Mouse (Mus musculus): ENCODE measurements around the gene Rpl36-ps4. TPM values are rescaled to one million over a fixed set of nuclear protein-coding genes. Genes with fewer than 3 reads are reported as not detected.

Rpl36-ps4 gene
- total RNA-seq (2021): not detected

DNA sequence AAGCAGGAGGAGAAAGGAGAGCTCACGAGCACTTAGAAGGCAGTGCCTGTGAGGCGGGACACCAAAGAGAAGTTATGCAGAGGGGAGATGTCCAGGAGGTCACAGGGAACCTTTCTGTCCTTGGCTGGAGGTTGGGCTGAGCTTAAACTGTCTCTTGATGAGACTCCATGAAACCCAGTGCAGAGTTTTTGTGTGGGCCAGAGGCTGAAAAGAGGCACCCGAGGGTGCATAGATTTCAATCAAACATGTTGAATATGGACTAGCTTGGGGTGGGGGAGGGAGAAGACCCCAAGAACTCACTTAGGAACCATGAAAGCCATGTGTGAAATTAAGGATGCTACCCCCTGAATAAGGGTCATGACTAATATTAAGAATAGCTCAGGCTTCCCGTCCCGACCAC lies at the start of gene Rpl36-ps4:
Gene Rpl36-ps4, plus strand, starts transcription at position 301 of the 400 bp plus-strand sequence.
- DNase-seq (ENCODE audit: low spot score): no peak
- intact Hi-C loops (cut with DNase I): no loop called here

DNA sequence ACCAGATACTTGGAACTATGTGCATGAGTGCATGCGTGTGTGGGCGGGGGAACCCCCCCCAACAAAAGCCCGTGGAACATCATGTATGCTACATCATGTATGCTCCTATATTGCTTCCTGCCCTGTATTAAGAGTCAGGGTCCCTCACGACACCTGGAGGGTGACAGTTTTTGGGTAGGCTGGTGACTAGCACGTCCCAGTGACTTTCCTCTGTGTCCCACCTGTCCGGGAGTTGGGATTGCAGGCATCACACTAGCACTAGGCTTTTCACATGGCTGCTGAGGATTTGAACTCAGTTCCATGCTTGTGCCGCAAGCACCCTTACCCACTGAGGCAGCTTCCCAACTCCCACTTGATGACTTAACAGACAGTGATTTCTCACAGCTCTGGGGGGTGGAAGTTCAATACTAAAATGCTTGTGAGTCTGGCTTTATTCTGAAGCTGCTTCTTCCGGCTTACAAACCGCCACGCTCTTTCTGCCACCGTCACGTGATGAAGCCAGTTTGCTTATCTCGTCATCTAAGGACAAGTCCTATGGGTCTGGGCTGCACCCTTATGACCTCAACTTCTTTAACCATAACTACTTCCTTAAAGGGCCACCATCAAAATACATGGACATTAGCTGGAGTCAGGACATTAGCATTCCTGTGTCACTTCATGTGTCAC lies 49.2 kb upstream of the Rpl36-ps4 start:
- intact Hi-C loops (cut with DNase I): no loop called here
- DNase-seq (ENCODE audit: low spot score): no peak

DNA sequence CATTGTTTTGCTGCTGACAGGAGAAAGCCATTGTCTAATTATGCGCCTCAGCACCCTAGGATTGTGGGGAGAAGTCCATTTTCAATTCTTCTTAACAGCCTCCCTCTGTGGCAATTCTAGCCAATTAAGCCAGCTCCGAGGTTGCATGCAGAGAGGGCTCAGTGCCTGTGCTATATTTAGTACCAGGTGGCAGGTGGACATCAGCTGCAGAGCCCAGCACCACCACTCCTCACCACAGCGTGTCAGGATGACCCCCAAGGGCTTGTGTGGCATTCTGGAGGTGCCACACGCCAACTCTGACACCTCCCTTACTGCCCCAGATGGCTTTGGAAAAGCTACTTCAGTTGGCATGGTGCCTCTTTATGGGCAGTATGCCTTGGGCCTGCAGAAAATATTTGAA lies 48.5 kb upstream of the Rpl36-ps4 start:
- intact Hi-C loops (cut with DNase I): no loop called here
- no peak for DNase-seq (ENCODE audit: low spot score)

DNA sequence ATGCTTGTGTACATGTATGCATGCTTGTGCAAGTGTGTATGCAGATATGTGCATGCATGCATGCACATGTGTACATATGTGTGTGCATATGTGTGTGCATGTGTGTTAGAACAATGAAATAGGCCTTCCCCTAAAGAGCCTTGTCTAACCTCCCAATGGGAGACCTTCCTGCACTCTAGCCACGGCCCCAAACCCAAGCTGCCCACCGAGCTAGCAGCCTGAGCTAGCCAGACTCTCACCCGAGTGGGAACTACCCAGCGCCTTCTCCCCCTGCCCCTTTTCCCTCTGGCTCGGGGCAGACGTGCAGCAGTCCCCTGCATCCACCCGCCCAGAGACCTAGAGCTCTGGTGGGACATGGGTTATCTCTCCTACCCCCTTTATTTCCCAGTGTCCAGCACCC lies 47.3 kb upstream of the Rpl36-ps4 start:
- intact Hi-C loops (cut with DNase I): no loop called here
- DNase-seq (ENCODE audit: low spot score): no peak

DNA sequence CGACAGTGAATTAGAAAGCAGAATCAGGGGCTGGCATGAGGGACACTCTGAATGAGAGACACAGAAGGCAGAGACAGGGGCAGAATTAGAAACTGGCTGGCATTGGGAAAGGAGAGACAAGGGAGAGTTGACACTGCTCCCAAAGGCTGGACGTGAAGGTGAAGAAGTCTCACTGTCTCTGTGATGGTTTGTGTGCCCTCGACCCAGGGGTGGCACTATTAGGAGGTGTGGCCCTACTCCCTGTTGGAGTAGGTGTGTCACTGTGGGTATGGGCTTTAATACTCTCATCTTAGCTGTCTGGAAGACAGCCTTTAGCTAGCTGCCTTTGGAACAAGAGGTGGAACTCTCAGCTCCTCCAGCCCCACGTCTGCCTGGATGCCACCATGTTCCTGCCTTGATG lies 46.8 kb upstream of the Rpl36-ps4 start:
- intact Hi-C loops (cut with DNase I): no loop called here
- DNase-seq (ENCODE audit: low spot score): no peak

DNA sequence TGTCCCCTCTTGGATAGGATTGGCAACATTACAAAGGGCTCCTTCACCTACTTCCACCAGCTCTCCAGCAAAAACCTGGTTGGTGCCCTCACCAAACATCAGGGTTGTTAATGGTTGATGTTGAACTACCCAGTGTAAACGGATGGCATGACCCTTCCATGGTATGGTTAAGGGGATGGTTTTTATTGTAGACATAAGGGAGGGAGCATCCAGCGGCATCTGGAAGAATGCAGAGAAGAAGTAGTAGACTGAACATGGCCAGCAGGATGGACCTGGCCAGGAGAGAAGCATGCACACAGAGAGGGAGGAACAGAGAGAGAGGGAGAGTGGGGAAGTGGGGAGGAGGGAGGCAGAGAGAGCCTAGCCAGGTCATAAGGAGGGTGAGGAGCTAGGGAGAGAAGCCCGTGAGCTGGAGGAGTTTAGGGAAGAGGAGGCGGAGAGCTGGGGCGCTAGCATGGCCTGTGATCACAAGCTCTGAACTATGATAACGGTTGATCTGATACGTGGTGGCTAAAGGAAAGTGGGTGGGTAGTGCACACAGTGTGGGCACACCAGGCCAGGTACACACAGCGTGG lies 45.3 kb upstream of the Rpl36-ps4 start:
- intact Hi-C loops (cut with DNase I): no loop called here
- DNase-seq (ENCODE audit: low spot score): no peak

DNA sequence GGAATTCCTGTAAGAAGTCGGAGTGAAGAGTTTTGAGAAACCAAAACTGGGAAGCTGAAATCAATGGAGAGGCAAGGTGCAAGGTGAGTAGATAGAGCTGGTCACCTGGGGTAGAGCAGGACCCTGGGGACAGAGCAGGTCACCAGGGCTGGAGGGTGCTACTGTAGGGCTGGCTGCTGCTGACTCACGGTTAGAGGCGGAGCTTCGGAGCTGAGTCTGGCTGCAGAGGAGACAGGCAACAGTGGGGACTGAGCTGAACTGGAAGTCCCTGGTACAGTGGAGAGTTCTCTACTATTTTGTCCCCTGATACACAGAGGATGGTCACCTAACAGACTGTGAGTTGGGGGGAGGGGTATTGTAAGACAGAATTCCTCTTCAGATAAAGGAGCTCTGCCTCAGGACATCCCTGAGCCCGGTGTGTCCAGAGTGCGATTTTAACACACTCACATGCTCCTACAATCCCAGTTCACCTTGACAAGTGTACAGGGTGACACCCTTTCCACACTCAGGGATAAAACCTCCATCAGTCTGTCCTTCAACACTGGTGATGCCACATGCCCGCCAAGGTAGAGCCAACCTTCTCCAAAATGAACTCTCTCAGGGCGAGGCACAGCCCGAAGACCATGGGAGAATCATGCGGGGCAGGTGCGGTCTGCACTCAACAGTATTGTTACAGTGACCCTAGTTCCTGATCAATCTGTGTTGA lies 44.3 kb upstream of the Rpl36-ps4 start:
- intact Hi-C loops (cut with DNase I): no loop called here

DNA sequence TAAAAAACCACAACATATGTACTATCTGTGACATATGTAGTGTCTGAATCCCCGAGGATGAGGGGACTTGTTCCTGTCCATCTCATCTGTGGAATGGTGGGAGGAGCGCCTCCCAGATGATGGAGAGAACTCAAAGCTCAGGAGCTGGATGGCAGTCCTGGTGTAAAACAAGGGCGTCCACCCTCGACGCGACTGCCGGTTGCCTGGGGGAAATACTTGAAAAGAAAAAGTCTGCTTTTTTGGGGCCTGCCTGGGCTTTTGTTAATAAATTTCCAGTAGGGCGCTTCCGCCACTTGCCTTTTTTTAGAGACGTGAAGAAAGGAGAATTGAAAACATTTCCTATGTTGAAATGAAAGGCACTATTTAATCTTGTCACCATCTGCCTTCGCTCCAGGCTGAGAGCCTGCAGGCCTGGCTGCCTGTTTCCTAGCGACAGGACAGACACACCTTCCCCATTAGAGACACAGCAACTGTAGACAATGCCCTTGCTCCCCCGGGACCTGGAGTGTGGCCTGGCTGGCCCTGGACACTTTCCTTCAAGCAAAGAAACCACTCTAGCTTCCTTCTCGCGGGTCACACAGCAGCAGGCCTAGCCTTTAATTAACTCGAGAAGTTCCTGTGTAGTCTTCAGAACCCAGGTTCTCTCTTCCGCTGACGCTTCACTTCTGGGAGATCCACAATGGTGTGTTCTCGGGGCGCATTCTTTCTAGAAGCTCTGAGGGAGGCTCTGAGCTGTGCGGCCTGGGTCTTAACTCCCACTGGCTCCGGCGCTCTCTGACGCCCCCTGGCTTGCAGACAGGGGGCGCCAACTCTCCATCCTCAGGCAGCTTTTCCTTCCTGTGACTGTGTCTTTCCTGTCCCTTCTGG lies 43.3 kb upstream of the Rpl36-ps4 start:
- peak; percentile 42 for DNase-seq (ENCODE audit: low spot score)
- intact Hi-C loops (cut with DNase I): no loop called here

More for the DNA sequence above, 44.3 kb upstream of the Rpl36-ps4 start:
- no peak for DNase-seq (ENCODE audit: low spot score)

DNA sequence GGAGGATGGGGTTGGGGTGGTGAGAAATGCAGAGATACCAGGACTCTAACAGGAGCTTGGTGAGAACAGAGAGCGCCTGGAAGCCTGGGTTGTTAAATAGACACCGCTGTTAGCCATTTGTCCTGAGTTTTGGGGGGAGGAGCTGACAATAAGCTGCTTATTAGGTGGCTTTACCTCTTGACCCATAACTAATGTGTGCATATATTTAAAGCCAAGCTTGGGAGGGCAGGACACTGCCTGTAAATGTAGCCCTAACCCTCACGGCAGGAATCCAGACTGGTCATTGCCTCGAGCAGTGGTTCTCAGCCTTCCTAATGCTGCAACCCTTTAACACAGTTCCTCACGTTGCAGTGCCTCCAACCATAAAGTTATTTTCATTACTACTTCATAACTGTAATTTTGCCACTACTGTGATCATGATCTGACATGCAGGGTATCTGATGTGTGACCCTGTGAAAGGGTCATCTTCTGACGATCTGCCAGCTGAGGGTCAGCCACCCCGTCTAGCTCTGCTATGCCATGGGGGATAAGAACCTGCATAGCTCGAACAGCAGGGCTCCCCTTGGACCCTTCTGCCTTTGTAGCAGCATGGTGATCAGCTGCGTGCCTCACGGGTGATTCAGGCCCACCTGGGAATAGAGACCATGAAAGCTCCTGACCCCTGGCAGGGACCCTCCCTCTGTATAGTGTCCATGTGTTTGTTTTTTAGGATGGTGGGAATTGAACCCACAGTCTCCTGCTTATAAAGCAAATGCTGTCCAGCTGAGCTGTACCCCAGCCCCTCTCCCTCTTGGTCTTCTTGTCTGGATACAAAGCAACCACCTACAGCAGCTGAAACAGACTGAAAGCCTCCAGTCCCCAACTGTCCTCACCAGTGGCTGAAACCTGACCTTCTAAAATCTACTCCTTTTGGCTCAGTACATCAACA lies 42.0 kb upstream of the Rpl36-ps4 start:
- DNase-seq (ENCODE audit: low spot score): no peak
- intact Hi-C loops (cut with DNase I): no loop called here

DNA sequence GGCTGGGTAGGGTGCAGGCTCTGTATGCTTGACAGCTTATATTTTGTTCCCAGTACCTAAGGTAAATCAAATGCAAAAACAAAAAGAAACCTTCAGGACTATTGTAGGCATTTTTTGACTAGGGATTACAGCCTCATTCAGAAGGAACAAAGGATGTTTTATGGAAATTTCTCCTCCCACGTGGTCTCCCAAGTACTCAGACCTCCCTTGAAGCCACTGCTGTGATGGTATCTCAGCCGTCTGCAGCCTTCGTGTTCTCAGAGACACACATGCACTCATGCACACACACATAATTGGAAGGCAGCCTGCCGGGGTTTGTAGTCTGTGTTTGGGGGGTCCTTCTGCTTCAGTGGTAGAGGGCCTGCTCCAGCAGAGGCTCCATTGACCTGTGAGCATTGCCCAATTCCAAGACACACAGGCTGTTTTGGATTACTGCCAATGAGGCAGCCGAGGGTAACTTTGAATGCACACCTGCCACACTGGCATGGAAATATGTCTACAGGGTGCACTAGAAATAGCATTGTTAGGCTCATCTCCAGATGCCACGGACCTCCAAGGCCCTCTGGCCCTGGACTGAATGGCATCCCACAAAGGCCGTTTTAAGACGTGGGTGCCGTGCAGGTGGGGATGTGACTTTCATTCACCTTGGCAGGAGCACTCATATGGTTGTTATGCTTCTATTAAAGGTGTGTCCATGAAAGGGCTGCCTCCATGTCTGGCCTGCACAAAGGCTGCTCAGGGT lies 41.1 kb upstream of the Rpl36-ps4 start:
- intact Hi-C loops (cut with DNase I): no loop called here
- no peak for DNase-seq (ENCODE audit: low spot score)

DNA sequence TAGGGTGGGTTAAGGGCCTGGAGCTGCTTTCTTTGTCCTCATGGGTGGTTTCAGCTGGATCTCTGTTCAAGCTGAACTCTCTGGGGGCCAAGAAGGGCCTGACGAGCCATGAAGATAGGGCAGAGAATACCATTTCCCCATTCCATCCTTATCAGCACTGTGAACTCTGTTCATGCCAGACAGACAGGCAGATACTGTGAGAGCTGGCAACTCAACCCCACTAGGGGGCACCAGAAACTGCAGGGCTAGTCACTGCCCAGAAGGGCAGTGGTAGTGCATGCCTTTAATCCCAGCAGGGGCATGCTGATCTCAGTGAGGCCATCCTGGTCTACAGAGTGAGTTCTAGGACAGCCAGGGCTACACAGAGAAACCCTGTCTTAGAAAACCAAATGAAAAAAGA lies 38.2 kb upstream of the Rpl36-ps4 start:
- intact Hi-C loops (cut with DNase I): loop anchor here (2.0 kb wide), 1 partner anchor 66 kb away; no protein-coding TSS in a partner anchor
- DNase-seq (ENCODE audit: low spot score): no peak

DNA sequence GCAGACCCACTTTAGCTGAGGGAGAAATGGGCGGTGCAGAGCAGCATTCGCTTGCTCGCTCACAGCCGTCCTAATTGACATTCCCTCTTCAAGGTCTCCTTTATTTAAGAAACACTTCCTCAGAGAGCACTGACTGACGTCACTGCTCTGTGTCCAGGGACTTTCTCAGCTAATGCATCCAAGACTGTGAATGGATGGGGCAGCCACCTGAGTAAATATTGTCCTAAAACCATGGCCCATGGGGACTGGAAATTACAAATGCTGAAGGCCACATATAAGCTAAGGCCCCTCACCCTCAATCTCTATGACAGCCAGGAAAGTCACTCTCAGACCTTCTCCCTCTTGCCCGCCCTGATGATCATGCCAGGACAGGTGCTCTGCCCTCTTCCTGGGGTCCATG lies 23.6 kb upstream of the Rpl36-ps4 start:
- intact Hi-C loops (cut with DNase I): no loop called here
- DNase-seq (ENCODE audit: low spot score): no peak

DNA sequence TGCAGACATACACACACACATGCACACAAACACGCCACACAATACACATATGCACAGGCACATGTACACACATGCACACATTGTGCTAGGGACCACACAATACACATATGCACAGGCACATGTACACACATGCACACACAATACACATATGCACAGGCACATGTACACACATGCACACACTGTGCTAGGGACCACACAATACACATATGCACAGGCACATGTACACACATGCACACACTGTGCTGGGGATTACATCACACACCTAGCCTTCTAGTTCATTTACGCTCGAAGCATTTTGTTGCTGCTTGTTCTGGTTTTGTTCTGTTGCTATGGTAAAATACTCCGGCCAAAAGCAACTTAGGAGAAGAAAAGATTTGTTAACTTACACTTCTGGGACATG lies 20.1 kb upstream of the Rpl36-ps4 start:
- no peak for DNase-seq (ENCODE audit: low spot score)
- intact Hi-C loops (cut with DNase I): no loop called here

DNA sequence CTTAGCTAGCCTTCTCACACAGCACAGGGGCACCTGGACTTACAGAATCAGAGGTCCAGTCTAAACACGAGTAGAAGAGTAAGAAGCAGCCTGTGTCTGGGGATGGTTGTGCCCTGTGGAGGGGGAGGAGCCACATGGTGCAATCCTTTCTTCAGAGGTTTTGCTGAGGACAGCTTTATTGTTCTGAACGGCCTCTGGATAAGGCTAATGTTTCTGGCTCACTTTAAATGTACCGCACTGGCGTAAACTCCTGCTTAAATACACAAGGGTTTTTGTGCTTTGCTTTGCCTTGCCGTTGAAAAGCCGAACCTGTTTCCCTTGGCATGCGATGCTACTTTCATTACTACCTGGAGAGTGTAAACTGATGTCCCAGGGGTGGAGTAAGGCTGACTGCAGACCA lies 19.6 kb upstream of the Rpl36-ps4 start:
- intact Hi-C loops (cut with DNase I): no loop called here
- no peak for DNase-seq (ENCODE audit: low spot score)

DNA sequence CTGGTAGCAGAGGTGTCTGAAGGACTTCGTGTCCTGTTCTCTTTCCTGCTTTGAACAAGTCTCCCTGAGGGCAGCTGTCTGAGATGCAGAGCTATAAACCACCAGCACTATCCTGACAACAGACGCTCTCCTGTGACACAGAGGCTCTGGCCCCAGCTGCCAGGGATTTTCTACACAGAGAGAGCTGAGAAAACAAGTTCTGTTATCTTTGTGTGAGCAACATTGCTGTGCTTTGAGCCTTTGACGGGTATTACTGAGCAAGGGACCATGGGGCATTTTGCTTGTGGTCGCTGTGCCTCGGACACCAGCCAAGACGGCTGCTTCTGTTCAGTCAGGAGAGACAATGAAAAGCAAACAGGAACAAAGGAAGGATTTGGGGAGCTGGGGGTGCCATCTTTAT lies 17.6 kb upstream of the Rpl36-ps4 start:
- intact Hi-C loops (cut with DNase I): no loop called here

DNA sequence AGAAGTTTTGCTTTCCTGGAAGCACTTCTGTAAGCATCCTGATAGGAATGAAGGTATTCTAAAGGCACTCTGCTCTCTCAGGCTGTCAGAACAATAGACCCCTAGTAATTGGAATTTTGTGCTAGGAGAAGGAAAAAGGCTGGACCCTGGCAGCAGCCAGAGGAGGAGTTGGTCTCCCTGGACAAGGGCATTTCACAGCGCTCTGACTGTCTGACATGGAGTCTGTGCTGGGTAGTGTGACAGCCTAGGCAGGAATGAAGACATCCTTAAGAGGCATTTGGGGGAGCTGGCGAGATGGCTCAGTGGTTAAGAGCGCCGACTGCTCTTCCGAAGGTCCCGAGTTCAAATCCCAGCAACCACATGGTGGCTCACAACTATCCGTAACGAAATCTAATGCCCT lies 17.1 kb upstream of the Rpl36-ps4 start:
- DNase-seq (ENCODE audit: low spot score): no peak
- intact Hi-C loops (cut with DNase I): no loop called here

More for the DNA sequence above, 17.6 kb upstream of the Rpl36-ps4 start:
- no peak for DNase-seq (ENCODE audit: low spot score)

DNA sequence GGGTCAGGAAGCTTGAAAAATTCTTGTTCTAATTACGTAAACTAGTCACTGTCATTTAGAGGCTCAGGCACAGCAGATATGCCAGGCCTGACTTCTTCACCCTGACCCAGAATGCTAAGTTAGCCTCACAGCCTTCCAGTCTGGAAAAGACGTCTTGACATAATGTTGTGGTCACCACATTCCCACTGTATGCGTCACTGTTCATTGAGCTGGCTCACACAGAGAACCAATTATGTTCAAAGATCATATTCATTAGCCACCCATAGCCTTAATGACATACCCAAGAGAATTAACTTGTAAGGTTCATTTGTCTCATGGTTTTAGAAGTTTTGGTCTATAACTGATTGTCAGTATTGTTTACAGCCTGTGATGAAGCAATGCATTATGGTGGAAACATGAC lies 5.4 kb upstream of the Rpl36-ps4 start:
- DNase-seq (ENCODE audit: low spot score): no peak
- intact Hi-C loops (cut with DNase I): no loop called here

DNA sequence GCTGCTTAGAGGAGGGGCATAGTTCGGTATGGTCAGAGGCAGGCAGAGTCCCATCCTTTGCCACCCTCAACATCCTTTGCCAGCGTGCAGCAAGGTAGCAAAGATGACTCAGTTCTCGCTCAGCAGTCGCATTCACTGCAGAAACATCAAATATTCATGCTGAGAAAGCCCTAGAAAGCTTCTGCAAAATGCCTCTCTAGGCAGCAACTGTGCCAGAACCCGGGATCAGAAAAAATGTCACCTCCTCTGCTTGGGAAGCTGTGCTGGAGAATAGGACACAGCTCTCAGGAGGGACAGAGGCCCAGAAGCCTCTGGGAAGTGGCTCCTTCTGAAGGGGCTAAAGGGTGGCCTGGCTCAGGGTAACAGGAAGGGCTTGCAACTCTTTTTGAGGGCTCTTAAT lies 2.7 kb upstream of the Rpl36-ps4 start:
- no peak for DNase-seq (ENCODE audit: low spot score)
- intact Hi-C loops (cut with DNase I): no loop called here

DNA sequence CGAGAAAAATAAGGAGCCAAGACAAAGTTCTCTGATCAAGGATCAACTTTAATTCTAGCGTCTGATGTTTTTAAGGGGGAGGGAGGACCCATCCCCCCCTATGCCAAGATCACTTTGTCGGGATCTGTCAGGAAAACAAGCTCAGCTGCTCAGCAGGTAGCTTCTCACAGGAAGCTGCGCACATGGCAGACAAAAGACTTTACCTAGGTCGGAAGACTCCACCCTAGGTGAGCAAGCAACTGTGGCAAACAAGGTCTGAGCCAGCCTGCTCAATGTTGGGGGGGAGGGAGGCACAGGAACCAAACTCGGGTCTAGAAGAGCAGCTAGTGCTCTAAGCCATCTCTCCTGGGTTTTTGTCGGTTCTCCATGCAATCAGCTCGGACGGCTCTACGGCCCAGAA lies 13.5 kb downstream of the Rpl36-ps4 start:
- DNase-seq (ENCODE audit: low spot score): no peak
- intact Hi-C loops (cut with DNase I): no loop called here
